Mouse (Mus musculus): ENCODE results near the gene Steap3. TPM values are rescaled to one million over a fixed set of nuclear protein-coding genes. Genes with fewer than 3 reads are reported as not detected.

The Steap3 gene
- polyA plus RNA-seq, 1 experiment from 2014 or later = 3.8 TPM

- H3K9me3 ChIP-seq = no peaks in the 10 kb centered on the region
- no peak for ATAC-seq (ENCODE audit: low read depth)
- H3K4me3 ChIP-seq = no peak overlapping the region
- no peak overlapping the region for H3K4me2 ChIP-seq
- H3K9ac ChIP-seq = no peak overlapping the region
- H3K4me1 ChIP-seq (replicated peaks) = peaks cover 8% of the 10 kb centered on the region; the same call in 1 of the 2 replicates
- no peak overlapping the region for H3K27ac ChIP-seq (replicated peaks)
- WGBS = 78% methylated on average over 6 of the region's 6 CpGs
- no peaks in the 10 kb centered on the region for H3K36me3 ChIP-seq
- no peaks in the 10 kb centered on the region for H3K27me3 ChIP-seq
Measured at GRCm38 (mm10) chr1:120192321-120192720, 80.2 kb downstream of the Steap3 start.

- no peak for ATAC-seq (ENCODE audit: low read depth)
- H3K27ac ChIP-seq (replicated peaks) = no peak overlapping the region
- WGBS = 90% methylated on average over 6 of the region's 6 CpGs
Measured at GRCm38 (mm10) chr1:120190946-120191345, 81.6 kb downstream of the Steap3 start.

GRCm38 (mm10) chr1:120190300-120190699 is 82.2 kb downstream of the Steap3 start:
- H3K4me3 ChIP-seq = no peak overlapping the region
- H3K9ac ChIP-seq = no peak overlapping the region
- H3K4me2 ChIP-seq = no peak overlapping the region
- H3K27me3 ChIP-seq = no peaks in the 10 kb centered on the region
- ATAC-seq (ENCODE audit: low read depth) = no peak
- no peaks in the 10 kb centered on the region for H3K36me3 ChIP-seq
- no peaks in the 10 kb centered on the region for H3K9me3 ChIP-seq
- peaks cover 13% of the 10 kb centered on the region for H3K4me1 ChIP-seq (replicated peaks)
- no peak overlapping the region for H3K27ac ChIP-seq (replicated peaks)
- 95% methylated on average over 2 of the region's 2 CpGs for WGBS

More at GRCm38 (mm10) chr1:120190946-120191345, 81.6 kb downstream of the Steap3 start:
- no peak overlapping the region for H3K9ac ChIP-seq
- no peak overlapping the region for H3K4me2 ChIP-seq
- no peaks in the 10 kb centered on the region for H3K36me3 ChIP-seq
- H3K9me3 ChIP-seq = no peaks in the 10 kb centered on the region
- peaks cover 16% of the 10 kb centered on the region for H3K4me1 ChIP-seq (replicated peaks)
- H3K4me3 ChIP-seq = no peak overlapping the region
- H3K27me3 ChIP-seq = no peaks in the 10 kb centered on the region

- Histone ChIP-seq H3K9me3 (no peaks in the 10 kb centered on the region), H3K4me1 (replicated peaks) (peaks cover 13% of the 10 kb centered on the region), H3K27me3 (no peaks in the 10 kb centered on the region), H3K4me2 (no peak overlapping the region), H3K4me3 (no peak overlapping the region), H3K9ac (no peak overlapping the region), H3K27ac (replicated peaks) (no peak overlapping the region), H3K36me3 (no peaks in the 10 kb centered on the region)
- WGBS = 85% methylated on average over 6 of the region's 6 CpGs
- no peak for ATAC-seq (ENCODE audit: low read depth)
Measured at GRCm38 (mm10) chr1:120189206-120189605, 83.3 kb downstream of the Steap3 start.

- ATAC-seq (ENCODE audit: low read depth) = peak; percentile 53; the same call in 1 of the 2 replicates
- 34% methylated on average over 7 of the region's 7 CpGs for WGBS
Measured at GRCm38 (mm10) chr1:120187059-120187458, 85.4 kb downstream of the Steap3 start.

GRCm38 (mm10) chr1:120186655-120187054 is 85.8 kb downstream of the Steap3 start:
- Histone ChIP-seq H3K4me2 (no peak overlapping the region), H3K4me1 (replicated peaks) (peaks cover 13% of the 10 kb centered on the region), H3K27me3 (no peaks in the 10 kb centered on the region), H3K4me3 (no peak overlapping the region), H3K9me3 (no peaks in the 10 kb centered on the region), H3K36me3 (no peaks in the 10 kb centered on the region), H3K9ac (no peak overlapping the region), H3K27ac (replicated peaks) (no peak overlapping the region)
- peak; percentile 27; the same call in 1 of the 2 replicates for ATAC-seq (ENCODE audit: low read depth)
- WGBS = 45% methylated on average over 9 of the region's 9 CpGs

More at GRCm38 (mm10) chr1:120187059-120187458, 85.4 kb downstream of the Steap3 start:
- Histone ChIP-seq H3K27ac (replicated peaks) (no peak overlapping the region), H3K27me3 (no peaks in the 10 kb centered on the region), H3K9ac (no peak overlapping the region), H3K4me3 (no peak overlapping the region), H3K9me3 (no peaks in the 10 kb centered on the region), H3K4me2 (no peak overlapping the region), H3K4me1 (replicated peaks) (peaks cover 13% of the 10 kb centered on the region), H3K36me3 (no peaks in the 10 kb centered on the region)

- H3K9ac ChIP-seq = no peak overlapping the region
- no peaks in the 10 kb centered on the region for H3K27me3 ChIP-seq
- WGBS = 72% methylated on average over 6 of the region's 6 CpGs
- 0 out of 2 replicates have a peak, but pooled peaks have one; percentile 43 for ATAC-seq (ENCODE audit: low read depth)
- H3K4me2 ChIP-seq = no peak overlapping the region
- H3K36me3 ChIP-seq = no peaks in the 10 kb centered on the region
- no peak overlapping the region for H3K27ac ChIP-seq (replicated peaks)
- no peaks in the 10 kb centered on the region for H3K9me3 ChIP-seq
- H3K4me3 ChIP-seq = no peak overlapping the region
- peaks cover 13% of the 10 kb centered on the region for H3K4me1 ChIP-seq (replicated peaks)
Measured at GRCm38 (mm10) chr1:120186204-120186603, 86.3 kb downstream of the Steap3 start.

- no peak overlapping the region for H3K9ac ChIP-seq
- H3K27me3 ChIP-seq = no peaks in the 10 kb centered on the region
- H3K36me3 ChIP-seq = no peaks in the 10 kb centered on the region
- no peak overlapping the region for H3K27ac ChIP-seq (replicated peaks)
- H3K4me2 ChIP-seq = no peak overlapping the region
- 93% methylated on average over 8 of the region's 8 CpGs for WGBS
- H3K4me1 ChIP-seq (replicated peaks) = no peaks in the 10 kb centered on the region; the same call in 1 of the 2 replicates
- H3K9me3 ChIP-seq = no peaks in the 10 kb centered on the region
- H3K4me3 ChIP-seq = no peak overlapping the region
- ATAC-seq (ENCODE audit: low read depth) = no peak
Measured at GRCm38 (mm10) chr1:120177141-120177540, 95.4 kb downstream of the Steap3 start.

- no peak for ATAC-seq (ENCODE audit: low read depth)
- 48% methylated on average over 14 of the region's 14 CpGs for WGBS
- no peaks in the 10 kb centered on the region for H3K27me3 ChIP-seq
Measured at GRCm38 (mm10) chr1:120176313-120176712, 96.2 kb downstream of the Steap3 start.

GRCm38 (mm10) chr1:120174991-120175390 is 97.5 kb downstream of the Steap3 start:
- H3K36me3 ChIP-seq = no peaks in the 10 kb centered on the region
- H3K9me3 ChIP-seq = no peaks in the 10 kb centered on the region
- ATAC-seq (ENCODE audit: low read depth) = no peak
- H3K4me2 ChIP-seq = no peak overlapping the region
- no peak overlapping the region for H3K27ac ChIP-seq (replicated peaks)
- H3K4me3 ChIP-seq = no peak overlapping the region
- H3K27me3 ChIP-seq = no peaks in the 10 kb centered on the region
- no peak overlapping the region for H3K9ac ChIP-seq
- H3K4me1 ChIP-seq (replicated peaks) = no peaks in the 10 kb centered on the region; the same call in 1 of the 2 replicates
- 86% methylated on average over 4 of the region's 4 CpGs for WGBS

More at GRCm38 (mm10) chr1:120176313-120176712, 96.2 kb downstream of the Steap3 start:
- no peak overlapping the region for H3K9ac ChIP-seq
- no peaks in the 10 kb centered on the region; the same call in 1 of the 2 replicates for H3K4me1 ChIP-seq (replicated peaks)
- no peak overlapping the region for H3K27ac ChIP-seq (replicated peaks)
- no peaks in the 10 kb centered on the region for H3K36me3 ChIP-seq
- no peak overlapping the region for H3K4me3 ChIP-seq
- H3K4me2 ChIP-seq = no peak overlapping the region
- H3K9me3 ChIP-seq = no peaks in the 10 kb centered on the region

GRCm38 (mm10) chr1:120171819-120172521 is 100.5 kb downstream of the Steap3 start:
- H3K27ac ChIP-seq (replicated peaks) = no peak overlapping the region
- H3K9ac ChIP-seq = no peak overlapping the region
- ATAC-seq (ENCODE audit: low read depth) = peak; percentile 67; the same call in 1 of the 2 replicates
- no peaks in the 10 kb centered on the region for H3K27me3 ChIP-seq
- H3K4me2 ChIP-seq = no peak overlapping the region
- 56% methylated on average over 5 of the region's 5 CpGs for WGBS
- no peaks in the 10 kb centered on the region for H3K9me3 ChIP-seq
- H3K36me3 ChIP-seq = no peaks in the 10 kb centered on the region
- H3K4me1 ChIP-seq (replicated peaks) = peaks cover 5% of the 10 kb centered on the region; the same call in 1 of the 2 replicates
- no peak overlapping the region for H3K4me3 ChIP-seq

GRCm38 (mm10) chr1:120170307-120170706 is 102.2 kb downstream of the Steap3 start:
- Histone ChIP-seq H3K4me1 (replicated peaks) (0 out of 2 replicates have a peak, but pooled peaks cover 5% of the 10 kb centered on the region), H3K27ac (replicated peaks) (no peak overlapping the region), H3K9me3 (no peaks in the 10 kb centered on the region), H3K9ac (no peak overlapping the region), H3K36me3 (no peaks in the 10 kb centered on the region), H3K4me2 (no peak overlapping the region), H3K4me3 (no peak overlapping the region), H3K27me3 (no peaks in the 10 kb centered on the region)
- WGBS = 85% methylated on average over 7 of the region's 7 CpGs
- ATAC-seq (ENCODE audit: low read depth) = no peak

All from neural tube, embryonic 13.5 days (tissue).